Mouse (Mus musculus) liver, adult (tissue): Measurements from ENCODE around the gene Cdipt.

Source experiments
- GATA4 ChIP-seq: IDR thresholded peaks from 2 replicates; pipeline ENCODE4 v1.6.1; 2014; ENCODE audit warnings: mild to moderate bottlenecking, low read length; ENCODE audit not compliant: insufficient replicate concordance

Cdipt gene

DNA sequence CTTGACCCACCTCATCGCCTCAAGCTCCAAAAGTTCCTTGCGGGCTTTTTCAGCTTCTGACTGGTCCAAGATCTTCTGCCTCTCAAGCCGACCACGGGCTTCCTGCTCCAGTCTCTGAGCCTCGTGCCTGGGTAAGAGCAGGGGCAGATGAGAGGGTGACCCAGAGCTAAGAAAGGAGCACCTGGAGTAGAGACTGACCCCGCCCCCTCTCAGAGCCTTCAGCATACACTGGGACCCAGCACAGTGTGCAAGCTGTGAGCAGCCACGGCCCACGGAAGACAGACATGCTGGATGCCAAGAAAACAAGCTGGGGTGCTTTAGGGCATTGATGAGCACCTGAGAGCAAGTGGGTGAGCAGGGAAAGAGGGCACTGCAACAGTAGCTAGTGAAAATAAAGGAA lies 13.1 kb downstream of the Cdipt start:
- TF ChIP-seq GATA4 = no peak

DNA sequence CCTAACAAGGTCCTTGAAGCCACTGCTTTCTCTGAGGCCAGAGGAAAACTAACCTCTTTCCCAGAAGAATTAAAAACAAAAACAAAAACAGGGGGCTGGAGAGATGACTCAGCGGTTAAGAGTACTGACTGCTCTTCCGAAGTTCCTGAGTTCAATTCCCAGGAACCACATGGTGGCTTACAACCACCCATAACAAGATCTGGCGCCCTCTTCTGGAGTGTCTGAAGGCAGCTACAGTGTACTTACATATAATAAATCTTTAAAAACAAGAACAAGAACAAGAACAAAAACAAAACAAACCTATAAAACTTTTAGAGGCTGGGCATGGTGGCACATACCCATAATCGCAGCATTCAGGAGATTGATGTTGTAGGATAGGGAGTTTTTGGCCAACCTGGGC lies 20.7 kb downstream of the Cdipt start:
- no peak for TF ChIP-seq GATA4

DNA sequence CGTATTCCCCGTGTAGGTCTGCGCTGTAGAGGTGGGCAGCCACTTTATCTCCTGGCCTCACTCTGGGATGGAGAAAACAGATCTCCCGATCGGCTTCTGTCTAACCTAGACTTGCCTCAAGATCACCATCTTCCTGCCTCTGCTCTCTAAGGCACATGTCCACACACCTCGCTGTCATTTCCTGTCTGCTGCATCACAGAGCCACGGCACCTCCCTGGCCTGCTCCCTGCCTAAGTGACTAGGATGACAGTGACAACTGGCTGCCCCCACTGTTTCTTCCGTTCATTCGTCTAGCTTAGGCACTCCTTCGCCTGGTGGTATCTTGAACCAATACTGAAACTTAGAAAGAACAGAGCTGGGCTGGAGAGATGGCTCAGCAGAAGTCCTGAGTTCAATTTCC lies 23.9 kb downstream of the Cdipt start:
- TF ChIP-seq GATA4 = no peak

DNA sequence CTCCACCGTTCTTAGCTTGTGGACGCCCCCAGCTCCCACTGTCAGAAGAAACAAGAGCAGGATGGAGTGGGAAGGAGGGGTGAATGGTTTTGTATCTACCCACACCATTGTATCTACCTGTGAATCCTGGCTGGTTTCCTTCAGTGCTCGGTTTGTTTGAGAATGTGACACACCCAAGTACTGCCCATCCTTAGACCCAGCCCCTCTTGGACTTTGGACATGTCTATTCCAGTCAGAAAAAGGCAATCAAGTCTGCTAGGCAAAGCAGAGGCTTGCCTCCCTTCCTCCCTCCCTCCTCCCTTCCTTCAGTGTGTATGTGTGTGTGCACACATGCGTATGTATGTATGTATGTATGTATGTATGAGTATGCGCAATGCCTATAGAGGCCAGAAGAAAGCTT lies 27.9 kb downstream of the Cdipt start:
- no peak for TF ChIP-seq GATA4

DNA sequence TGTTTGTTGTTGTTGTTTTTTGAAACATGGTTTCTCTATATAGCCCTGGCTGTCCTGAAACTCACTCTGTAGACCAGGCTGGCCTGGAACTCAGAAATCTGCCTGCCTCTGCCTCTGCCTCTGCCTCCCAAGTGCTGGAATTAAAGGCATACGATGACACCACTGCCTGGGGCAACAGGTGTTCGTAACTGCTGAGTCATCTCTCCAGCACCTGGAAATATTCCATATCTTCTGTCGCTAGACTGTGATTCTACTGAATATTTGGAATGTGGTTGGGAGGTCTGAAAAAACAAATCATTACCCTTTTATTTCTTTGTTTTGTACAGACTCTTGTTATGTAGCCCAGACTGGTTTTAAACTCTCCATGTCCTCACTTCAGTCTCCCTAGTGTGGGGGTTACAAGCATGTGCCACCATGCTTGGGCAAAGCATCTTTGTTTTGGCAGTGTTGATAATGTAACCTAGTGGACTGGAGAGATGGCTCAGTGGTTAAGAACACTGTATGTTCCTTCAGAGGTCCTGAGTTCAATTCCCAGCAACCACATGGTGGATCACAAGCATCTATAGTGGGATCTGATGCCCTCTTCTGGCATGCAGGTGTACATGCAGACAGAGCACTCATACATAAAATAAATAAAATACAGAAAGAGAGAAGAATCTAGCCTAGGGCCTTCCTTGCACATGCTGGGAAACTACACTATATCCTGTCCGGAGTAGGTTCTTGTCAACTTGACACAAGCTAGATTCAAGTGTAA lies 28.6 kb downstream of the Cdipt start:
- TF ChIP-seq GATA4 = no peak

DNA sequence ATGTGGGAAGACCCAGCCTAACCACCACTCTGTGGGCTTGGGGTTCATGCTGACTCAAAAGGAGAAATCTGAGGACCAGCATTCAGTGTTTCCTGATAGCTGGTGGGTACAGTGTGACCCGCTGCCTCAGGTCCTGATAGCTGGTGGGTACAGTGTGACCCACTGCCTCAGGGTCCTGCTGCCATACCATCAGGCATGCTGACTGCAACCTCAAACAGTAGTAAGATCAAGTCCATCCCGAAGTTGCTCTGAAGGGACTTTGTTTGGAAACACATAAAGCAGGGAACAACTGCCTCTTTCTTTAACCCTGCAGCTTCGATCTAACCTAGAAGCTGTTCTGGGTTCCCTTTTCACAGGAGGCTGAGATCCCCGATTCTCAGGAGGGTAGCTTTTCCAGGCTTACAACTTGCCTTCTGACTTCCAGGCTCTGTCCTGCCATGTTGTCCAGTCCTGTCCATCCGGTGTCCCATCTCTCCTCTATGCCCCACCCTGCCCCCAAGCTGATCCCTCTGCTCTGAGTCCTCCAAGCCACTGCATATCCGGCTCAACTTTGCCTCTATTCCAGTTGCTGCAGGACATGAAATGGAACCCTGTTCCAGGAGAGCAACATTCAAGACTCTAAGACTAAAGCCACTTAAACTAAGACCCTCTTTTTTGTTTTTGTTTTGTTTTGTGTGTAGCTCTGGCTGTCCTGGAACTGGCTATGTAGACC lies 31.8 kb downstream of the Cdipt start:
- no peak for TF ChIP-seq GATA4

DNA sequence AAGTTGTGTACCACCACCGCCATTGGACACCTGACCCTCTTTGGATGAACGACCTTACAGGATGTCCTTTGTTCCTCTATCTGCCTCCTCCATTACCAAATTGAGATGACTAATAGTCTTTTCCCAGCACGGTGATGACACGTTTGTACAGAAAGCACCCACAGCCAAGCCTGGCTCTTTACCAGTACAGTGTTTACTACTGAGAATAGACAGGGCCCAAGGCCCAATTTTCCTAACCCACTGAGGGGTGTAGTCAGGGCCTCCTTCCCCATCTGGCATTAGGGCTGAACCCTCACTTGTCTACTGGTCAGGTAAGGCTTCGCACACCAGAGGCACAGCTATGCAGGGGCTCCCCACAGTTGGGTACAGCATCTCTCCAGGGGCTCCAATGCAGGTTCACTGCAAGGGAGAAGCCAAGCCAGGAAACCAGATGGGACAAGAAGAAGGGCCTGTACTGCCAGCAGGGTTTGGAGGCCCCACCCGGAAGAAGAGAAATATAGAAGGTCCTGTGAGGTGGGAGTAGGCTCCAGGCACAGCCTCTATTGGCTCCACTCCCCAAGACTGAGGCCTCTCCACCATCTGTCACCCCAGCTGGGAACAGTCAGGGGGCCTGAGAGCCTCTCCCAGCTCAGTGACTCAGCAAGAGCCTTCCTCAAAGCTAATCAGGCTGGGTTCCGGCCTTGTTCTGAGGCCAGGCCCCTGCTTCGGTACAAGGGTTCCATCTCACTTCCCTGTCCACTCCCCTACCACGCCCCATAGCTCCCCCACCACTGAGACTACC lies 32.7 kb downstream of the Cdipt start:
- TF ChIP-seq GATA4 = peak; percentile 60; the same call in 1 of the 2 replicates

DNA sequence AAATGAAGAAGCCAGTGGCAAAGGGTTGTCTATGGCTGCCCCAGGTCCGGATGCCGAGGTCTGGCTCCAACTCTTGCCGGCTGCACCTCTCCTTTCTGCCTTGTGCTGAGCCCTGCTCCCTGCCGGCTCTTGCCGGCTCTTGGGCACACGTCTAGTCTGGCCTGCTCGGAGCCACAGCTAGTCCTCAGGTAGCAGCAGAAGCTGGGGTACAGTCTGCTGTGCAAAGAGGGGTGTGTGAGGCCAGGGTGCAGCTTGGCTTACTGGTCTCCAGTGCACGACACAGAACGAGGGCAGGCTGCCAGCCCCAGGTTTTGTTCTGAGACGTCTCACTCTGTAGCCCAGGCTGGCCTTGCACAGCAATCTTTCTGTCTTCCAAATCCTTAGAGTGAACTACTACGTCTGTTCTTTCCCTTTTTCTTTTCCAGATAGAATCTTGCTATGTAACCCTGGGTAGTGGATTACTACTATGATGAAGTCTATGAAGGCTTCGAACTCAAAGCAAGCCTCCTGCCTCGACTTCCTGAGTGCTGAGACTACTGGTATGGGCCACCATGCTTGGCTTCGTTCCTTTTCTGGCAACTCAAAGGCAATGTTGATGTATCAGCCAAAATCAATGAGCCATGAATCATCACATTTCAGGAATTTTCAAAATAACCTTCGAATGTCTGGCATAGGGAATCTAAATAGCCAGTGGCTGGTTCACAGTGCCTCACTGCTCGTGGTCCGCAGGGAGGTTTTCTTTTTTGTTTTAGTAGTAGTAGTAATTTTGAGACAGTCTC lies 33.8 kb downstream of the Cdipt start:
- no peak for TF ChIP-seq GATA4

DNA sequence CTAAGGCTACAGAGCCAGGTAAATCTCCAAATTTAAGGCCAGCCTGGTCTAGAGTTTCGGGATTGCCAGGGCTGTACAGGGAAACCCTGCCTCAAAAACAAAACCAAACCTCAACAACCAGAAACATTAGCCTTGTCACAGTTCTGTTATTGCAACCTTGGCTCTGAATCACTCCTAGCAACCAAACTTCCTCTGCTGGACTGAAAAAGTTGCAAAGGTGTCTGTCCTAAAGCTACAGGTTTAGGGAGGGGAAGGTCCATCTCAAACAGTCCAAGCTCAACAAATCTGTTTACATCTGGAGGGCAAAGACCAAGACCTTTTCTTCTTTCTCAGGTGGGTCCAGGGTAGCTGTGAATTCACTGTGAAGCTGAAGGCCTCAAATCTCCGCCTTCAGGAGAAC lies 35.3 kb downstream of the Cdipt start:
- TF ChIP-seq GATA4 = no peak

DNA sequence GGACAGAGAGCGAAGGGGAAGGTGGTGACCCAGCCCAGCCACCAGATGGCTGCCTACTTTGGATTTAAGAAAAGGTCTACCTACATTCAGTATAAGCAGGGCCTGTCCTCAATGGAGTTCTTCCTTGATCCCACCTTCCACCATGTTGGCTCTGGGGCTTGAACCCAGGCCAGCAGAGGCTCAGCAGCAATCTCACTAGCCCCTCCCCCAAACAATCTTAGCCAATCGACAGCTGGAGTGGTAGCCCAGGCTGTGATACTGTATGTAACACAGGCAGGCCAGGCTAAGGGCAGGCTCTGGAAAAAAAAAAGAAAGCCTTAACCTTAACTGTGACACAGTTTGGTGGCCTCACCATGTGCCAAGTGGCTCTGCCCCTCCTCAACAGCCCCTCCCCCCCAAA lies 36.0 kb downstream of the Cdipt start:
- no peak for TF ChIP-seq GATA4

DNA sequence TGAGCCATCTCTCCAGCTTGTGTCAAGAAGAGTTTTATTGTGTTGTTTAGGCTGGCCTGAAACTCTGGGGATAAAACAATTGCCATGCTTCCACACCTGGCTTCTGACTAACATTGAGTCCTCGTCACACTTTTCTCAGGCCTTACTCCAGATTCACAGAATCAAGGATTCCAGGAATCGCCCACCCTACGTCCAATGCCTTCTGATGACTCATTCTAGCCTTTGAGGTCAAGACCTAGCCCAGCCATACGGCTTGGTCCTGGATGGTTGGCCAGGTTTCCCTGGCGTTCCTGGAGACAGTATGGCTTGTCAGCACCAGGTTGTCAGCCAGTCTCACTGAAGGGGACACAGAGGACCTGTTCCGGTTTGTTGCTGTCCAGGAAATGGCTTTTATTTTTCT lies 36.7 kb downstream of the Cdipt start:
- no peak for TF ChIP-seq GATA4

DNA sequence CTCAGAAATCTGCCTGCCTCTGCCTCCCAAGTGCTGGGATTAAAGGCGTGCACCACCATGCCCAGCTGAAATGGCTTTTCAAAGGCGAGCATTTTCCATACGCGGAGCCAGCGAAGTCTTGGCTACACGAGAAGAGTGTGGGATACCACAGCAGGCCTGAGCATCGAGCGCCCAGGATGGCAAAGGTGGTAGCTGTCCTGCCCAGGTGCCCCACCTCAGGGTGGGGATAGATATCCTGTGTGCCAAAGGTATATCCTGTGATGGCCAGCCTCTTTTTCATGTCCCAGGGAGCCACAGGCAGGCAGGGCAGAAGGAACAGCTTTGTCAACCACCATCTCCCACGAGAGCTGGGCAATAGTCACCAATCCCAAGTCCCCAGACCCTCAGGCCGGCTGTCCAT lies 37.1 kb downstream of the Cdipt start:
- TF ChIP-seq GATA4 = no peak

DNA sequence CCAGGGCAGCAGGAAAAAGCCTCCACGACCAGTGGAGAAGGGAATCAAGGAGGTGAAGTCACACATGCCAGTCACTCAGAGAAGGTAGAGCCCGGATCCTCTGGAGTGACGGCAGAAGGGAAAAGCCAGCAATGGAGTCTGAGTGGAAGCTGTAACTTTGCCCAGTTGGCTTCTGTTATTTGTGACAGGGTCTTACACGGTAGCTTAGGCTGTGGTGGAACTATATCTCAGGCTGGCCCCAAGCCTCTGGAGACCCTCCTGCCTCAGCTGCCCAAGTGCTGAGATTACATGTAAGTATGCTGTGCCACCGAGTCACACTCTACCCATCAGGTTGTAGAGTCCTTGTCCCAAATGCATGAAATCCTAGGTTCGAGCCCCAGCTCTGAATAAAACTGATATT lies 37.7 kb downstream of the Cdipt start:
- TF ChIP-seq GATA4 = no peak

DNA sequence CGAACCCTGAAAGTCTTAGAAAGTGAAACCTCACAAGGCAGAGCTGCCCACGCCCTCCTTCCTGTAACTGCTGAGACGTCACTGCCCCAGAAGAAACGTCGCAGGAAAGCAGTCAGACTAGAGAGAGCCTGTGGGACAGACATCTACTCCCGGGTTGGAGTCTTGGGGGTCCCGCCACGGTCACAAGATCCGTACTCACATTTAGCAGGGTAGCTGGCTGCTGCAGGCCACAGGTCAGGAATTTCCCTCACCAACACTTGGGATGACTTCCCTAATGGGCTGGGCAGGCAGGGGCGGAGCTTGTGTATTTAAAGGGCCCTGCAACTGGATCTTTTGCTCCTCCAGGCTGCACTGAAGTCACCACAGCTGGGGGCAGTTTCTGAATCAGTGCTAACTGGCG lies 38.6 kb downstream of the Cdipt start, which contains the start of gene Mvp:
Mvp (minus strand) TSS at position 302 of the 400 bp plus-strand sequence.
- TF ChIP-seq GATA4 = no peak

DNA sequence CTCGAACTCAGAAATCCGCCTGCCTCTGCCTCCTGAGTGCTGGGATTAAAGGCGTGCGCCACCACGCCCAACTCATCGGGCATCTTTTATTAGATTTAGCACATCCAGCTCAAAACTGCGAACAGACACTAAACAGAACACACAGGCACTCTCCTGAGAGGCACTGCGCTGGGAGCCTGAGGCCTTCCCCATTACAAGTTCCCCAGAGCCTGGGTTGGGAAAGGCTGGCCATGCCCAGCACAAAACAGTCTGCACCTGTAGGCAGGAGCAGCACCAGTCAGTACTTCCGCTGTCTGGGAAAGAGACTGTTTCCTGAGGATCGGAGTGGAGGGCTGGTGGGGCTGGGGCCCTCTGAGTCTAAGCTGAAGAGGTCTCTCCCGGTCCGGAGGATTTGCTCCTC lies 39.3 kb downstream of the Cdipt start:
- no peak for TF ChIP-seq GATA4

DNA sequence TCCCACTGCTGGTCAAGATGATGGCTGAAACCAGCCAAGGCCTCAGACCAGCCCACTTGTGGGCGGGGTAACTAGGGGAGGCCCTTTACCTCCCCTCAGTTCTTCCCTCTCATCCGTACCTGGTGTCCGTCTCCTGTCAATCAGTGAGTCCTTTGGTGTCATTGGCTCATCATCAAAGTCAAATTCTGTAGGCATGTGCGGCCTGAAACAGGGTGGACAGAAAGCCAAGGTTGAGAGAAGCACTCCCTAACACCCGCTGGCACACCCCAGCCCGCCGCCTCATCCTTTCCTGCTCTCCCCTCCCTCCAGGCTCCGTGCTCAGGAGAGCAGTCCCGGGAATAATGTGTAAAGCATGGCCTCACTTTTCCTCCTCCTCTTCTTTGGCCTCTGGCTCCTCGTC lies 40.4 kb downstream of the Cdipt start:
- no peak for TF ChIP-seq GATA4

DNA sequence TGATC lies 40.6 kb downstream of the Cdipt start, which contains the start of gene Pagr1b:
Pagr1b (minus strand) TSS at position 4 of the 5 bp plus-strand sequence.
- no peak for TF ChIP-seq GATA4
